In genomic region chr14:54056691-54057090, GRCm38 (mm10) we compare ENCODE assay signal across 27 mouse cellular contexts.
"Had no signal": no experiment of that assay in that cellular context is flagged by ENCODE, and none has a peak within 500 bp of the region (broad histone marks: within the 10 kb centered on the region; RNA-seq: fewer than 3 reads in every experiment).

No protein-coding gene starts in this region.

- H3K36me3 ChIP-seq: heart, embryonic 12.5 days; hindbrain, embryonic 10.5 days; hindbrain, embryonic 12.5 days; intestine, embryonic 15.5 days; limb, embryonic 10.5 days; limb, embryonic 12.5 days; liver, embryonic 13.5 days; liver, embryonic 15.5 days had no signal

- H3K27me3 ChIP-seq: heart, embryonic 12.5 days; hindbrain, embryonic 12.5 days; intestine, embryonic 15.5 days; limb, embryonic 12.5 days had no signal

- H3K4me2 ChIP-seq: heart, embryonic 12.5 days; hindbrain, embryonic 12.5 days; hindbrain, embryonic 14.5 days; intestine, embryonic 15.5 days; limb, embryonic 12.5 days; liver, embryonic 11.5 days; liver, embryonic 13.5 days; liver, embryonic 15.5 days had no signal

- H3K9me3 ChIP-seq: heart, embryonic 12.5 days; hindbrain, embryonic 10.5 days; hindbrain, embryonic 12.5 days; intestine, embryonic 15.5 days; limb, embryonic 10.5 days; limb, embryonic 12.5 days; liver, embryonic 13.5 days; liver, embryonic 15.5 days had no signal

- H3K27ac ChIP-seq: gastrocnemius, adult 2 months; heart, adult 2 months; hindbrain, embryonic 14.5 days; intestine, embryonic 15.5 days; layer of hippocampus, adult 2 months; left cerebral cortex, adult 2 months; limb, embryonic 10.5 days; limb, embryonic 12.5 days; liver, embryonic 13.5 days; liver, embryonic 15.5 days had no signal

- ATAC-seq: hindbrain, embryonic 16.5 days; inflammation-experienced regulatory T-cells, adult 6 months; intestine, embryonic 15.5 days; intestine, postnatal 0 days; liver, postnatal 0 days had no signal

- H3K4me3 ChIP-seq: gastrocnemius, adult 2 months; heart, adult 2 months; heart, embryonic 12.5 days; hindbrain, embryonic 10.5 days; hindbrain, embryonic 12.5 days; intestine, embryonic 15.5 days; layer of hippocampus, adult 2 months; left cerebral cortex, adult 2 months; limb, embryonic 10.5 days; limb, embryonic 12.5 days; liver, embryonic 13.5 days; liver, embryonic 15.5 days had no signal

- H3K9ac ChIP-seq: heart, embryonic 12.5 days; hindbrain, embryonic 12.5 days; hindbrain, embryonic 14.5 days; intestine, embryonic 15.5 days; limb, embryonic 12.5 days; liver, embryonic 13.5 days; liver, embryonic 15.5 days; liver, postnatal 0 days had no signal

- H3K4me1 ChIP-seq: heart, embryonic 12.5 days; intestine, embryonic 15.5 days; limb, embryonic 10.5 days; limb, embryonic 12.5 days; liver, embryonic 13.5 days; liver, embryonic 15.5 days had no signal

- DNase-seq: gastrocnemius, adult 2 months; gastrocnemius, postnatal 10 days; gastrocnemius, postnatal 25 days; heart, adult 2 months; heart, postnatal 10 days; heart, postnatal 4 days; kidney, adult 18-20 months; kidney, adult 8-10 months; kidney, postnatal 14 days; kidney, postnatal 36 days; liver; liver, embryonic 13.5 days; liver, postnatal 0 days had no signal
